15 mouse cellular contexts compared by ENCODE assay signal in genomic region chr17:58596661-58597060, GRCm38 (mm10).
"Had no signal": no experiment of that assay in that cellular context is flagged by ENCODE, and none has a peak within 500 bp of the region (broad histone marks: within the 10 kb centered on the region; RNA-seq: fewer than 3 reads in every experiment).

No protein-coding gene starts in this region.

- DNase-seq: cerebellum, adult 9-11 months; cerebellum, postnatal 10 days; cerebellum, postnatal 14 days; cerebellum, postnatal 25 days; cerebellum, postnatal 36 days; embryo, embryonic 11 days; forebrain, postnatal 0 days; gastrocnemius, adult 2 months; gastrocnemius, postnatal 10 days; gastrocnemius, postnatal 14 days; gastrocnemius, postnatal 25 days; gastrocnemius, postnatal 36 days; heart, adult 11 months; heart, adult 18-20 months; heart, adult 2 months had no signal
